Mouse (Mus musculus) activated CD4-positive, CD25-positive, alpha-beta regulatory T cell, adult 9 weeks (primary cell): ENCODE data around the gene AI597479. TPM values are rescaled to one million over a fixed set of nuclear protein-coding genes. Genes with fewer than 3 reads are reported as not detected.

Source experiments
- polyA plus RNA-seq: library from polyadenylated mRNA; unstranded; fragments of 100-300 nt; shearing (Covaris generic); gene quantifications from one replicate; pipeline ENCODE4 v1.2.1, GENCODE M21; 2017

The AI597479 gene
- polyA plus RNA-seq, result 26.5 TPM

DNA sequence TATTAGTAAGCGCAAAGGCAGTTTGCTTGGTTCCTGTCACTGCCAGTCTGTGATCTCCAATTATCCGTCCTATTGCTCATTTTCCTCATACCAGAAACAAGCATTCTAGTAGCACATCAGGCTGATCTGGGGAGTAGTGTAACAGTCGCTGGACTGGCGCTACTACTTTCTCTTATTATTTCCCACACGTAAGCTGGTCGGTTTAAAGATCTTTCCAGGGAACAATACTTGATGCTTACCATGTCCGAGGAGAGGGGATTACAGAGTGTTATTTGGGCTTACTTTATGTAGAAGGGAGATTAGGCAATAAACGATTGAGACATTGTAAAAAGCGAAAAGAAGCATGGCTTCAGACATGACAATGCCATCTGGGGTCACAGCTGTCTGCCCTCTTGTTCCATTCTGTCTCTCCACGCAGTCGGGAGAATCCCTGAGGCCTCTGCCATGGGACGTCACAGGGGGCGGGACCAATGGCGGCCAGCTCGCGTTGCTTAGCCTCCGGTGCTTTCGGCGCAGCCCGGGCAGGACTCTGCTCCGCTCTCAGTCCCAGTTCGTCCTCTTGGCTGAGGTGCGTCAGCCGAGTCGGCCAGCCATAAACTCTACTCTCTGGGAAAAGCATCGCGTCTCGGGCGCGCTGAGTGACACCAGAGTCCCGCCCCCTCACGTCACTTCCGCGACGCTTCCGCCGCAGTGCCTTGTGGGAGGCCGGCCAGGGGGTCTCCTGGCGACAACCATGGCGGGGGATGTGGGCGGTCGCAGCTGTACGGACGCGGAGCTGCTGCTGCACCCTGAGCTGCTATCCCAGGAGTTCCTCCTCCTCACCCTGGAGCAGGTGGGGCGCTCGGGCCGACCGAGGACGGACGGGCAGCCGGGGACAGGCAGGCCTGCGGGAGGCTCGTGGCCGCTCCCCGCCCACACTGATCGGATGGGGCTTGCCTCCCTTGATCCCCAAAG, at the start of gene AI597479, which contains the start of gene Tgfbrap1:
TSS of gene AI597479 (plus strand) at position 680 of the 954 bp plus-strand sequence.
TSS of gene Tgfbrap1 (minus strand) at position 607 of the 954 bp plus-strand sequence.

Other genes with a start within 250 kb of the AI597479 start
- gene Mrps9, start 247.5 kb upstream of the AI597479 start, polyA plus RNA-seq, result 50.7 TPM
- 1.2 TPM for gene Gpr45, start 145.8 kb upstream of the AI597479 start, polyA plus RNA-seq
- 11.2 TPM for gene Tgfbrap1, start 73 bp upstream of the AI597479 start, polyA plus RNA-seq
- 2.8 TPM for gene Fhl2, start 98.3 kb downstream of the AI597479 start, polyA plus RNA-seq